Mouse (Mus musculus) spleen, adult 12 weeks (tissue): ENCODE results near the gene Nfx1.

ENCODE experiments used
- DNase-seq: peaks from one replicate; pipeline ENCODE4 v3.0.0; 2022; ENCODE audit warnings: low spot score

Nfx1 gene

DNA sequence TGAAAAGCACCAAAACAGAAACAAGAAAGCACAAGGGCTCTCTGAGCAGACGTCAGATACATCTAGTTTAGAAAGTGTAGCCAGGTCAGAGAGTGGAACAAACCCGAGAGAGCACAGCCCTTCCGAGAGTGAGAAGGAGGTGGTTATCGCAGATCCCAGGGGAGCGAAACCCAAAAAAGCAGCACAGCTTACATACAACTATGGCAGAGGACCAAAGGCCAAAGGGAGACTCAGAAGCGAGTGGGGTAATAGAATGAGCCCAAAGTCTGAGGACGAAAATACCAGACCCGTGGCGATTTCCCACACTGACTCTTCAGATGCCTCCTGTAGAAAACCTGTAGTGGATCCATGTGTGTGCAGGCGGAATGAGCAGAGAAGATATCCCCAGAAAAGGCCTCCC, 5.9 kb downstream of the Nfx1 start:
- DNase-seq = no peak

DNA sequence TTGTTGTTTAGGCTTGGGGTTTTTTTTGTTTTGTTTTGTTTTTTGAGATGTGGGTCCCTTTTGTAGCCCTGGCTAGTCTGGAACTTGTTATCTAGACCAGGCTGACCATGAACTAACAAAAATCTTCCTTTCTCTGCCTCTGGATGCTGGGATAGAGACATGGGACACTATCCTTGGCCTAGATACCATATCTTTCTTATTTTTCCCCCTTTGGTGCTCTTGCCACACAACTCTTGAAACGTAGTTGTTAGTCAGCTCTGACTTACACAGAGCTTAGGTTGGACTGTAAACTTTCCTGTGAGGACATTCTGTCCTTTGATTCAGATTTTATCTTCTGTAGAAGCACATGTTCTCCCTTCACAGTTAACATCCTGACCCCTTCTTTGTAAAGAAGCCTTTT, 8.7 kb downstream of the Nfx1 start:
- no peak for DNase-seq

DNA sequence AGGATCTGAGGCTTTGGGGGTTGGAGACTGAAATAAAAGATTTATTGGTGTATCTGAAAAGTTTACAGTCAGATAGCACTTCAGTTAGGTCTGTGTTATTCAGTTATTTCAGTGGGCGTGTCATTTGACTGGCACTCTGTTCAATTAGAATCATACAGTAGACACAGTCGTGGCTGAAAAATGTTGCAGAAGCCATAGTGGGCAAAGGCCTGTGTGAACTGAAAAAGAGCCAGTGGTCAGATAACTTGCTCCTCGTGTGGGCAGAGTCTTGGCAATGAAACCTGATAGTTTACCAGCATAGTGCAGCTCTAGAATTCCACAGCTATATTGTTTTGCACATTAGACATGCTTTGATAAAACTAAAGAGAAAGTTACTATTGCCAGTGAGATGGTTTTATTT, 11.8 kb downstream of the Nfx1 start:
- DNase-seq = no peak

DNA sequence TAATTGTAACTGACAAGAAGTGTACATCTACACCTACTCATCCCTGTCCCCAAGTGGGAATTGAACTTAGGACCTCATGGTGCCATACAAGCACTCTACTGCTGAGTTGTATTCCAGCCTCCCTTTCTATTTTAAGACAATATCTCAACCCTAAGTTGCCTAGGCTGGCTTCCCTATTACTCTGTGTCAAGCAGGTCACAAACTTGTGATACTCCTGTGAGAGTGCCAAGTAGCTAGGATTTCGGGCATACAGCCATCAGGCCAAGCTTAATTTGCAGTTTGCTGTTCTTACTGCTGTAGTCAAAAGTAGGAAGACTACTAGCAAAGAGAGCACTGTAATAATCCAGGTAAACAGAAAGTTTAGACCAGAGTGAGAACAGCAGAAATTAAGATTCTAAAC, 13.0 kb downstream of the Nfx1 start:
- no peak for DNase-seq

DNA sequence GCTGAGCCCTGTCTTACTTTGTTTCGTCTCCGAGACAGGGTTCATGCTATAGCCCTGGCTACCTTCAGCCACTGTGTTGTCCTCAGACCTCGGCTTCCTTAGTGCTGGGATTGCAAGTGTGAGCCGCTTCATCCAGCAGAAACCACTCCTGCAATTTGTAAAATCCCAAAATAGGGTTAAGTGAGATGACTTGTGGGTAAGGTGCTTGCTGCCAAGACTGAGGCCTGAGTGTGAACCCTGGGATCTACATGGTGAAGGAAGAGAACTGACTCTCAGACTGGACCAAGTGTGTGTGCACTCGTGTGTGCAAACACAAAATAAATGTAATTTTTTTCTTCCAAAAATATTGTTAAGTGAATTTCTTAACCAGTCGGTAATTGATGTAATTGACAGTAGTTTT, 18.9 kb downstream of the Nfx1 start:
- DNase-seq = no peak

DNA sequence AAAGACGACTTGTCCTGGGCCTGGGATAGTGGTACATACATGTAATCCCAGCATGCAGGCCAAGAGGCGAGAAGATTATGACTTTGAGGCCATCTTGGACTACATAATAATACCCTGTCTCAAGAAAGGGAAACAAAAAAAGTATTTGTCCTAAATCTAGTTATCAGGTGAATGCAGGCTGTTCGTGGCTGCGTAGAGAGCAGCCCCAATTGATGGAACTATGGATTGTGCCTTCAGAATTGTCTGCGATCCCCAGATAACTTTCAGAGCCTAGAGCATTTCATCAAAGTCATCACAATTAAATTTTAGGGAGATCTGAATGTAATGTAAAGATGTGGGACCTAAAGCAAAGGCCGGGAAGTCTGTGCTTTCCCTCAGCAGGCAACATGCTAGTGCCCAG, 25.6 kb downstream of the Nfx1 start:
- no peak for DNase-seq

DNA sequence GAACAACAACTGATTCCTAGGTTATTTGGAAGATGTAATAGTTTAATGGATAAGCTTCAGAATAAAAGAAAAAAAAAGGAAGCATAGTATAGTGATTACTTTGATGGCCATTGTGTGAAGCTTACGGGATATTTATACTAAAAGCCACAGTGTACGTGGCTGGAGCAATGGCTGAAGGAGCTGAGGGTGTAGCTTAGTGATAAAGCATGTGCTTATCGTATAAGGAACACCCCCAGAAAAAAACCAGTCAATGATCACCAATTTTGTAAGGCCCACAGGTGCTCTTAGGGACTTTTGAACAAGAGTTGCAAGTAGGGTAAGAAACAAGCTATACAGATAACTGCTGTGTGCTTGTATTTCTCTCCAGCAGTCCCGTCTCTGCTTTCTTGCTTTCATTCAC, 27.2 kb downstream of the Nfx1 start:
- DNase-seq = no peak

DNA sequence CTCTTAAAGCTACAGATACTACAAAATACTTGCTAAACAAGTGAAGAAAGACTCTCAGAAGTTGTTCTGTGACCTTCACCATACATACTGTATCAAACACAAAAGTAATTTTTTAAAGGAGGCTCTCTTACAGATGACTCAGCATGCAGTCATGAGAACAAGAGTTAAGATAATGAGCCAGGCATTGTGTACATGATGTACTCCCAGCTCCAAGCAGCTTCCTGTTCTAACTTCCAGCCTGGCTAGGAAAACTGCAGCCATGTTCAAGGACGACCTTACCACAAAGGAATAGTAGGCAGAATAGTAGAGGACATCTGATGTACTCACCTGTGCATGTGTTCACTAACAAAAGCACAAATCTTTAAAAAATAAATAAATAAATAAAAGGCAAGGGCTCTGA, 29.6 kb downstream of the Nfx1 start:
- no peak for DNase-seq

DNA sequence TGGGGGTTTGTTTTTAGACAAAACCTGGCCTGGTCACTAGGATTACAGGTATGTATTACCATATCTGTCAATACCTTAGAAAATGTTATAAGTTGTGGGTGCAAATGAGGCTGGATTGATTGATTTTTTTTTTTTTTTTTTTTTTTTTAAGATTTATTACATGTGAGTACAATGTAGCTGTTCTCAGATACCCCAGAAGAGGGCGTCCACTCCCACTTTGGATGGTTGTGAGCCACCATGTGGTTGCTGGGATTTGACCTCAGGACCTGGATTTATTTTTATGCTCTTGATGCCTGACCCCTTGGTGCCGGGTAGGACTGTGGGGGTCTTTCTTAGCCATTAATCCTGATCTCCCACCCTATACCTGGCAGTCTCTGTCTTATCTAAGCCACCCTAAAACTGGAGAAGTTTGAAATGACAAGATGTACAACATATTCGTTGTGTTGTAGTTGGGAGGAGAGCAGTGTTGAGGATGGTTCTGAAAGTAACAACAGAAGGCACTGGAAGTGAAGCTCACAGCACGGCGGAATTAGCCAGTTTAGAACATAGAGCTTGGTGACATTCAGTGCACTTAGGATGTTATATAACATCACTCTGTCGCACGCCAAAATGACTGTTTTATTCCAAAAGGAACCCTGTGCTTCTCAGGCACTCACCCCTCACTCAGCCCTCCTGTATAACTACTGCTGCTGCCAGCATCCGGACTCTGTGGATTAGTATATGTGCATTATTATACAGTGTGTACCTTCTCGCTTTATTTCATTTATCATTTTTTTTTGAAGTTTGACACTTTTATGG, 30.3 kb downstream of the Nfx1 start:
- no peak for DNase-seq

DNA sequence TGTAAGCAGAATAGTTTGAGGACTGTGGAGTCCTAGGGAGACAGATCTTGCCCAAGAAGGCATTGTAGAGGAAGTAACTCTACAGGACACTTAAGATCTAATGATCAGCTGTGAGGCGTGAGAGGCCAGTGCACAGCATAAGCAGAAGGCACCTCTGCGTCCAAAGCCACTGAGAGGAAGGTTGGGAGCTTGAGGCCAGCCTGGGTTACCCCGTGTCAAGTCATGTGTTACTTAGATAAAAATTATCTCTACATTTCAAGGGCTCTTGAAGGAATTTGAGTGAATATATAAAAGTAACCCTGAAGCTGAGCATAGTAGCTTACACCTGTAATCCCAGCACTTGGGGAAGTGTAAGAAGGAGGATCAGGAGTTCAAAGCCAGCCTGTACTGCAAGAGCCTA, 42.6 kb downstream of the Nfx1 start:
- DNase-seq = no peak

DNA sequence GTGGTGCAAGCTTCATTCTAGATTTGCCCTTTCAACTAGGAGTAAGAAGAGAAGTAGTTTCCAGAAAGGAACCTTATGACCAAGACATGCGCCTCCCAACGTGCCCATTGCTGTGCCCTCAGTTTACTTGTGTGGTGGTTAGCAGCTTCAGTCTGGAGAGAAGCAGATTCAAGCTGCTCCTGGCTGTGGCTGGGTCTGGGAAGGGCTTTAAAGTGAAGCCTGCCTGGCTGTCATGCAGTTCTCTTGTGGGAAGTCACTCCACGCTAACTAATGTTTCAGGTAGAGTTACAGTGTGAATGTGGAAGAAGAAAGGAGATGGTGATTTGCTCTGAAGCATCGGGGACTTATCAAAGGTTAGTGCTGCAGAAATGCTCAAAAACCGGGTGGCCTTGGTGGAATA, 45.1 kb downstream of the Nfx1 start:
- no peak for DNase-seq

DNA sequence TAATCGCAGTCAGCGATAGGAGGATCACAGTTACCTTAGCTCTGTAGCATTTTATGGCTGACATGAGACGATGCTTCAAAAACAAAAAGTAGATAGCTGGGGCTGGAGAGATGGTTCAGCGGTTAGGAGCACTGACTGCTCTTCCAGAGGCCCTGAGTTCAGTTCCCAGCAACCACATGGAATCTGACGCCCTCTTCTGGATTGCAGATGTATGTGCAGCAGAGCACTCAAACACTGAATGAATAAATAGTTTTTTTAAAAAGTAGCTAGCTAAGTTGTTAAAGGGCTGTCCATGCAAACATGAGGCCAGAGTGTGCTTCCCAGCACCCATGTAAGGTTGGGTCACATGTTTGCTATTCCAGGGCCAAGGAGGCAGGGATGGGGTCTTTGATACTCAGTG, 50.4 kb downstream of the Nfx1 start:
- DNase-seq = no peak

DNA sequence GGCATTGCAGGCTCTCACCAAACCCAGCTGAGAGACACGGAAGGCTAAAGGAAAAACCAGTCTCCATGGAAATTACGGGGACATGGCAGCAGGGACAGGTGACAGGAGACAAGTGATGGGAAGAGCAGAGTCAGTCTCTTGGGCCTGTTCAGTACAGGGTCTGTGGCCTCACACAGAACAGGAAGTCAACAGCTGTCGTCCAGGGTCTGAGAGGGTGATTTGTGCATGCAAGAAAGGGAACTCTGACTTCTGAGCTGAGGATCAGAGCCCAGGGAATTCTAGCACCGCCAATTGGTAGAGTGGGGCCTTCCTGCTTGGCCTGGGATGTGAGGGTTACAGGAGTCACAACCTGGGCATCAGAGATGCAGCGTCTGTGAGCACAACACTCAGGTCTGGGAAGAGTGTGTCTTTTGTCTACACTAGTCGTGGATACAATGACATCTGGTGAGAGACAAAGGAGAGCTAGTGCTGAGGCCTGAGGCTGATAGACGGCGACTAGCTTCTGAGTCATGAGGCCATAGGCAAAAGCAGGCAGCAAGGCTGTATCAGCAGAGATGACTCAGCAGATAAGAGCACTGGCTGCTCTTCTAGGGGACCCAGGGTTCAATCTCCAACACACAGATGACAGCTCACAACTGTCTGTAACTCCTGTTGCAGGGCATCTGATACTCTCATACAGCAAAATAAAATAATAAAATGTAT, 55.5 kb downstream of the Nfx1 start:
- DNase-seq = no peak

DNA sequence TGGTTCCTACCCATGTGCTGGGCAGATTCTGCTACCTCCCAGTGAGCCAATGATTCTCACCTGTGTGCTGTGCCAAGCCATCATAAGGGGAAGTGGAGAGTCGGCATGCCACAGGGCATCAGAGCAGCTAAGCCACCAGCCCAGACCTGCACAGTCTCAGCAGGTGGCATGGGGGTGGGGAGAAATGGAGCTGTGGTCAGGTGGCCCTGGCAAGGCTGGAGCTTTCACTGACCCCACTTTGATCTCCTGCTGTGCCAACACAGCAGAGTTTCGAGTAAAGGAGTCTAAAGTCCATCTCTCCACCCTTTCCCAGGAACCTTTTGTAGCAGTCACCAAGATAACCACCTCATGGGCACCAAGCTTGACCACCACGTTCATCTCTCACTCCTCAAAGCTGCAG, 57.2 kb downstream of the Nfx1 start:
- DNase-seq = no peak

DNA sequence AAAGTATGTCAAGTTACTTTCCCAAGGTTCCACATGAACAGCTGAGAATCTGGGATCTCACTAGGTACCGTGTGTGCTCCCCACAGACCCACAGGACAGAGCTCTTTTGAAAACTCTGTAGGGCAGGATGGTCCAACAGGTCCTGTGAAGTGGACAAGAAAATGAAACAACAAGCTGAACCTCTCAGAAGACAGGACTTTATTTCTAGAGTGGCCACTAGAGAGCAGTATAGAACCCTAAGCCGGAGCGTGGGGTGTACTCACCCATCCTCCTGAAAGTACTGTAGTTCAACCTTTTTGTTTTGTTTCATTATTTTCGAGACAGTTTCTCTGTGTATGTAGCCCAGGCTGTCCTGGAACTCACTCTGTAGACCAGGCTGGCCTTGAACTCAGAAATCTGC, 57.6 kb downstream of the Nfx1 start:
- DNase-seq = no peak

DNA sequence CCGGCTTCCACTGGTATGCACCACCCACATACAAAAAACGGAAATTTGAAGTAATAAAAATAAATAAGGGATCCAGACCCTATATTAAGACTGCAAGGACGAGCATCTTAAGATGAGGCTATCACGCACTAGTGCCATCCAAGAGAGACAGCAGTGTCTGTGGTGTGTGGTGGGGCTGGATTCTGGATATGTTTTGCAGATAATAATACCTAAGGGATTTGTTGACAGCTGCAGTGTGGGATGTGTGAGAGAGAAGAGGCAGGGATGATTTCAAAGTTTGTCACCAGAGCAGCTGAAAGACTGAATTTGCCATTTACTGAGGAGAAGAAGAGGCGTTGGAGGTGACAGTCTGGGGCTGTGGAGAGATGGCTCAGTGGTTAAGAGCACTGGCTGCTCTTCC, 58.7 kb downstream of the Nfx1 start:
- DNase-seq = no peak

DNA sequence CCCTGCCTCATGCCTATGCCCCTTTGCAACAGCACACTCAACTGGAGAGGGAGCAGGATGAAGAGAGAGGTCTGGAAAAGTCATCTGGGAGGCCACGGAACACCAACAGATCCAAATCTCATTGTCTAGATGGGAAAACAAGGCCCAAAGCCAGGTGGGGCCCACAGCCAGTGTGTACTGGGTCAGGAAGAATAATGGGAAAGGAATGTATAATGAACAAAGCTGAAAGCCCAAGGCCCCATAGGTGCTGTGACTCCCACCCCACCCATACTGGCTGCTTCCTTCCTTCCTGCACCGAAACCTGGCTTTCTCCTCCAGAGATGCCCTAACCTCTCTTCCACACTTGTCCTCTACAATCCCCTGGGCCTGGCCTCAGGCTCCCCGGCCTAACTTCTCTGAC, 60.5 kb downstream of the Nfx1 start:
- no peak for DNase-seq

DNA sequence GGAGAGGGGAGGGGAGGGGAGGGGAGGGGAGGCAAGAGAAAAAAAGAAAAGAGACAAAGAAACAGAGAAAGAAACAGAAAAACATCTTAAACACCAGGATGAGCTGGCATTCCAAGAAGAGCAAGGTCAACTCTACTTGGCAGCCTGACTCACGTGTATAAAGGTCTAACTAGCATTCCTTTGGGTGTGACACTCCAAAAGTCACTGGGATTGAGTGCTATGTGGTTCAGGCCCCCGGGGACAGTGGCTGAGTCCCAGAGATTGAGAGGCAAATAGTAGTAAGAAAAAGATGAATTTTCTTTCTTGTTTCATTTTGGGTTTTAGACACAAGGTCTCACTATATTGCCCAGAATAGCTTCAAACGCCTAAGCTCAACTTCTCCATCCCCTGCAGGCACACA, 67.2 kb downstream of the Nfx1 start:
- DNase-seq = no peak

DNA sequence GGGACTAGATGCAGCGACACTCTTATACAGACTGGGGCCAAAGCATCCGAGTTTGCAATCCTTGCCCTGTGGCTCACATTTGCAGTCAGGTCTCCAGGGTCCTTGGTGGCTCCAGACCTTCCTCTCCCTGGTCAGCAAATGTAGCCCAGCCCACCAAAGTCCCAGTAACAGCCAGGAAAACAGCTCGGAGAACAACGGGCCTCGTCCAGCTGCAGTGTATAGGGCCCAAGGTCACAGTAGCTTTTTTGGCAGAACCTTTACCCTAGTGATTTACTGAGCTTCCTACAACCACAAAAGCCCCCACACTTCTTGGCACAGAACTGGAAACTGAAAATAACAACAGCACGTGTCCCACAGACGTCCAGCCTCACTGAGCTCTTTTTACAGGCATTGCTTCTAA, 70.3 kb downstream of the Nfx1 start:
- no peak for DNase-seq

DNA sequence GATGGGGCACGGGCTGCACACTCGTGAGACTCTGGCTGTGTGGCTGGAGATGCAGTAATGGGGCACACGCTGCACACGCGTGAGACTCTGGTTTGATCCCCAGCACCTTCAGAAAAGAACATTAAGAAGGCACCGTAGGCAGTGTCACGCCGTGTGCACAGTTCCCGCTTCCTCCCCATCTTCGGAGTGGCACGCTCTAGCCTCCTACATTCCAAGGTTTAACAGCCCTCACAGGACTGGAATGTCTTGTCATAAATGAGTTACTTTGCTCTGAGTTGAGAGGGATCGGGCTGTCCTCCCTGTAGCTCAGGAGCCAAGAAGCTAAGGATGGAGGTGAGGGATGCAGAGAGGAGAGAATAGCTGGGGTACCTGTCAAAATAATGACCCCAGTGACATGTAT, 72.2 kb downstream of the Nfx1 start:
- no peak for DNase-seq

DNA sequence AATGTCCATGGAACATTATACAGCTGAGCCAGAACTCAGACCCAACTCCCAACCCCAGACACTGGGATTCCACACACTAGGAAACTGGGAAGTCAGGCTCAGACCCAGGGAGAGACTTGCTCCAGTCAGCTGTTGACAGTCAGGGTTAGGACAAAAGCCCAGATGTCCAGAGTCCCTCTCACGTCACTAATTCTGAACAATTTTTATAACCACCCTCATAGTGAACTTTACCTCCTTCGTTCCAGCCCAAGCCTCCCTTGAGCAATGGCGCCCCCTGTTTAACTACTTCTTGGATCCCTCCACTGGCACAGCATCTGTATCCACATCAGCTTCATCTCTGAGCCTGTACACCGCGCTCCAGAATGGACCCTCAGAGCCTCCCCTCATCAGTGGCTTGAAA, 73.3 kb downstream of the Nfx1 start:
- no peak for DNase-seq

DNA sequence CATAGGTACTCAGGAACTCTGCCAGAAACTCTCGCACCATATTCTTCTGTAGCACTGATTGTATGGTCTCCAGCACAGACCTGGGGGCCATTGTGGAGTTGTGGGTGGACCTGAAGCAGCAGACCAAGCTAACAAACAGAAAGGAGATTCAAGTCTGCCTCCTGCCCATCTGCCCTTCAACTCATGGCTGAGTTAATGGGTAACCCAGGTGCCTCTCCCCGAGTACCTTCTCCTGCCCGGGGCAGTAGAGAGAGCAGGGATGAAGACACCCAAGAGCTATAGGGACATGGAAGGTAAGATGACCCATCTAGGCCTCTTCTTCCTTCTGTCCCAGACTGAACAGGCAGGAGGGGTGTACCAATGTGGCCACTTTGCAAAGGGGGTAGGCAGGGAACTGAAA, 74.6 kb downstream of the Nfx1 start:
- no peak for DNase-seq

DNA sequence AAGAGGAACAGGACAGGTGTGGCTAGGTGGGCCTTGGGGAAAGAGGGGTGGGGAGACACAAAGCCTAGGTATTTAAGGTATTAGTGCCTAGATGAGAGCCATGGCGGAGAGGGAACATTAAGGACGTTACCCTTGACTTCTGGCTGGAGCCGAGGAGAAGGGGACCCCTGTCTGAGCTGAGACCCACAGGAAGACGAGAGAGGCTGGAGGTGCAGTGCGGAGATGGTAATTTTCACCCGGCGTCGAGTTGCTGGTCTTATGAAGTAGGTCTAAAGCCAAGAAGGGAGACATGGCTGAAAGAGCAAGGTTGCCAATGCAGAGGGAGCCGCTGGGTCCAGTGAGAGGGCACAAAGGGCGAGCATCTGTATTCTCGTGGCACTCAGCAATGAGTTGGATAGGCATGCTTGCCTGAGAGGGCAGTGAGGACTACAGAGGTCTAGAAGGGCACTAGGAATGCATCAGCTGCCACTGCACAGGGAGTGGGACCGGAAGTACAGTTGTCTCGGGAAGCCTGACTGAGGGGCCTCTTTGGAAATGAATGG, 75.6 kb downstream of the Nfx1 start:
- DNase-seq = no peak
